Mouse (Mus musculus) B cell, adult 62 days (primary cell): ENCODE results near the gene Slc51b. TPM values are rescaled to one million over a fixed set of nuclear protein-coding genes. Genes with fewer than 3 reads are reported as not detected.

Source experiments
- total RNA-seq: library from RNA; stranded (reverse); gene quantifications from 4 replicates; pipeline ENCODE4 v1.2.4, GENCODE M21; 2023

Slc51b gene
- not detected in 4 replicates for total RNA-seq

DNA sequence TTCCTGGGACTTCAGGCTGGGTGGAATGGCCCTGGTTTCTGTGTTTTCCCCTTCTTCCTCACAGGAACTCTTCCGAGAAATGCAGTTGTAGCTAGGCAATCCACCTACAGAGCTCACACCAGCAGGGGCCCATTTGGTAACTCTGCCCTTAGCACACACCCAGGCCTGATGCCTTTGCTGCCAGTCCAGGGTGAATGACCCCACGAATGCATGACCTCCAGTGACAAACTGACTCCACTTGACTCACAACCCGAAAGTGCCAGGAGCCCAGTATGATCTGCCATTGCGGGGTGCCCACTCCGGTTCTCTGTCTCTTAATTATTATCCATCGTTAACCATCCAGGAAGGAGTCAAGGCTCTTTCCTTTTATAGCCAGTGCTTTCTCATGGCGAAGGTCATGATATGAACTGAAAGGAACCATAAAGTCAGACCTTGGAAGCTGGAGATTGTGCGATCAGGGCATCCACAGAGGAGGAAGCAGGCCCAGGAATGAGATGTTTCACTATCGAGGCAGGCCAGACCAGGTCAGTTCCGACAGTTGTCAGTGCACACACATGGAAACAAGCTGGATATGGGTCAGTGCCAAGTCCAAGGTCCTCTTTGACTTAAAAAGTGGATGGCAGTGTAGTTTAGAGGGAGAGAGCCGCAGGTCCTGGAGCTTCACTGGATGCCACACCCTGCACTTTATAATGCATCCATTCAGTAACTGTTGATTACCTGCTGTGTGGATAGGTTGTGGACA, at the start of gene Slc51b:
TSS of gene Slc51b (minus strand) at position 196 of the 742 bp plus-strand sequence.

DNA sequence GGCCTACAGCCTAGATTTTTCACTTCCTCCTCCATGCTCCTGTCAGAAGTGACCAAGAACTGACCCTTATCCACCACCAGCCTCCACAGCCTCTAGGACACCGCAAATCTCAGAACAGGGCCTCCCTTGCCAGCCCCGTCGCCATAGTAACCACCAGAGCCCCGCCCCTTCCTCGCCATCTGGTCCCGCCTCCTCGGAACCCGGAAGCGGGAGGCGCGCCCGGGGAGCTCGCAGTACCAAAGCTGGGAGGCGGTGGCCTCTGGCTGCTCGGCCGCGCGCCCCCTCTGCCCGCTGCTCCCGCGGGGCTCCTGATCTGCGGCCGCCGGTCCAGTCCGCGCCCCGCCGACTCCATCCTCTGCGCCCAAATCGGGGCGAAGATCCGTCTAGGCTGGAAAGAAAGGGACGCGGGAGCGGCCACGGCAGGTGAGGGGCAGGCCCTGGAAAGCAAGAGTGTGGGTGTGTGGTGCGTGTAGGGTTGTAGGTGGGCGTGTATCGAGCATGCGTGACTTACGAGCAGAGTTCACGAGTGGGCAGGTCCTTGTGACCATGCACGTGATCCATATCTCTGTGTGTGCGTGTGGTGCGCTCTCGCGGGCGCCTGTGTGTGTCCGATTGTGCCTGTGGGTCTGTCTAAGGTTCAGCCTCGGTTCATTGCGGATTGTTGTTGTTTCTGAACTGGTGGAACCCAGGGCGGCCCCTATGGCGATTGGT, 38.1 kb upstream of the Slc51b start, which contains the start of gene Spg21:
TSS of gene Spg21 (plus strand) at position 216 of the 711 bp plus-strand sequence.

DNA sequence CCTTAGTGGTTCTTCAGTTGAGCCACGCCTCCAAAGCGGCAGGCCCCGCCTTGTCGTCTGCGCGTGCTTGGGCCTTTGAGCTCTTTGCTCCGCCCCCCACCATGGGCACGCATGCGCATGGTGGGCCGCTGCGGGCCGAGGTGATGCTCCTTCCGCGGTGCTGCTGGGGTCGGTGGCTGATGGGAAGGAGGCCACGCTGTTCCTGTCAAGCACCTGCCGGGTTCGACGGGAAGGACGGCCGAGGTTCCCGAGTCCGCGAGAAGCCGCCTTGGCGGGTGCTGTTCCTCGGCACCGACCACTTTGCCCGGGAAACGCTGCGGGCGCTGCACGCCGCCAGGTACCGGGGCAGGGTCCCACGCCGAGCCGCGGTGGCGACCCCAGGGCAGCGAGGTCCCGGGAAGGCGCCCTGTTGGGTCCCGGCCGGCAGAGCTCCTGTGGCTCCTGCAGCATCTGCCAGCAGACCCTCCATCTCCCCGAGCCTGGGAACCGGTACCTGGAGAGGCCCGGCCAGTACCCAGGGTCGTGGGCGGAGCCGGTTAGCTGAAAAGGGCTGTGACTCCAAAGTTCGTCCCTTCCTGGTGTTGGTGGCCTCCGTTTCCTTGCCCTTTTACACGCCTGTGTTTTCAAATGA, 13.0 kb upstream of the Slc51b start, which contains the start of gene Mtfmt:
TSS of gene Mtfmt (plus strand) at position 112 of the 631 bp plus-strand sequence.

DNA sequence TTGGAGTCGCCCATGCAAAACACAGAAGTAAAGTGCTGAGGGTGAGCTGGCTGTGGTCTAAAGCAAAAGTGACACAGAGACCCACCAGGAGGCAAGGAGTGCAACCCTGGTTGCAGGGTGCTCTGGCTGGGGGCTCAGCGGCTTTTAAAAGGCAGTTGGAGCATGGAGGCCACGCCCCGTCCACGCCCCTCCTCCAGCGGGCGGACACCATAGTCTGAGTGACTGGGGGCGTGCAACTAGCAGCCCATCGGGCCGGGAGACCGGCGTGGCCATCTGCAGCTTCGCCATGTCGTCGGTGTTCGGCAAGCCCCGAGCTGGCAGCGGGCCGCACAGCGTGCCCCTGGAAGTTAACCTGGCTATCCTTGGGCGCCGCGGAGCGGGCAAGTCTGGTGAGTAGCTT, 24.5 kb downstream of the Slc51b start, which contains the start of gene Rasl12:
TSS of gene Rasl12 (plus strand) at position 228 of the 400 bp plus-strand sequence.

GRCm38 (mm10) chr9:65391613-65391964, 31.2 kb downstream of the Slc51b start, which contains the start of gene Kbtbd13:
Kbtbd13 (minus strand) TSS chr9:65391652.

Other genes with a start within 250 kb of the Slc51b start
- gene Parp16, start 227.6 kb downstream of the Slc51b start, total RNA-seq, result 5.0 to 5.8 TPM (median 5.4 TPM) in 4 replicates
- gene Cilp, start 157.8 kb downstream of the Slc51b start, total RNA-seq, result not detected in 4 replicates
- 33.0 to 40.6 TPM (median 36.2 TPM) in 4 replicates for gene Clpx, start 128.7 kb downstream of the Slc51b start, total RNA-seq
- 19.6 to 21.9 TPM (median 21.1 TPM) in 4 replicates for gene Pdcd7, start 76.9 kb downstream of the Slc51b start, total RNA-seq
- 0.81 to 1.6 TPM (median 1.3 TPM) in 3 of 4 replicates, not detected in the other for gene Ubap1l, start 61.9 kb downstream of the Slc51b start, total RNA-seq
- gene Kbtbd13, start 31.3 kb downstream of the Slc51b start, total RNA-seq, result not detected in 4 replicates
- 0.23 TPM in 1 of 4 replicates, not detected in the others for gene Rasl12, start 24.4 kb downstream of the Slc51b start, total RNA-seq
- gene Mtfmt, start 12.8 kb upstream of the Slc51b start, total RNA-seq, result 19.5 to 21.8 TPM (median 21.1 TPM) in 4 replicates
- 56.7 to 67.0 TPM (median 61.1 TPM) in 4 replicates for gene Spg21, start 38.0 kb upstream of the Slc51b start, total RNA-seq
- 0.66 TPM in 1 of 4 replicates, not detected in the others for gene Ankdd1a, start 97.2 kb upstream of the Slc51b start, total RNA-seq
- gene Plekho2, start 157.1 kb upstream of the Slc51b start, total RNA-seq, result 196 to 216 TPM (median 203 TPM) in 4 replicates
- gene Pif1, start 164.2 kb upstream of the Slc51b start, total RNA-seq, result 0.23 to 0.88 TPM (median 0.32 TPM) in 4 replicates
- gene Rbpms2, start 206.7 kb upstream of the Slc51b start, total RNA-seq, result 0.42 to 1.1 TPM in 2 of 4 replicates, not detected in the others
- 23.9 to 31.3 TPM (median 30.7 TPM) in 4 replicates for gene Oaz2, start 245.0 kb upstream of the Slc51b start, total RNA-seq